Mouse (Mus musculus) adrenal gland, postnatal 25 days (tissue): ENCODE measurements around the gene Tbata. TPM values are rescaled to one million over a fixed set of nuclear protein-coding genes. Genes with fewer than 3 reads are reported as not detected.
A peak's percentile ranks its signal among the peaks of the same experiment; 100 is the strongest.

ENCODE experiments used
- DNase-seq: peaks from one replicate; pipeline ENCODE4 v3.0.0; 2021; ENCODE audit warnings: mixed read lengths
- long read RNA-seq: library from polyadenylated mRNA; stranded (forward); transcript quantifications from one replicate; pipeline ENCODE4 v2.0.0, GENCODE M21; 2021
- total RNA-seq: library from RNA; stranded (reverse); gene quantifications from 2 replicates; pipeline ENCODE4 v1.2.3, GENCODE M21; 2021

Tbata gene
- total RNA-seq, result not detected in 2 replicates
- long read RNA-seq, result 0 reads

GRCm38 (mm10) chr10:61171654-61172053 is at the start of gene Tbata:
Gene Tbata, plus strand, starts transcription at chr10:61171954.
- no peak for DNase-seq

GRCm38 (mm10) chr10:61123276-61123913 is 48.4 kb upstream of the Tbata start:
- DNase-seq, result no peak

- DNase-seq, result no peak
Measured at GRCm38 (mm10) chr10:61124462-61124861, 47.3 kb upstream of the Tbata start.

- DNase-seq, result no peak
Measured at GRCm38 (mm10) chr10:61128701-61129365, 42.9 kb upstream of the Tbata start.

- peak; percentile 4 for DNase-seq
Measured at GRCm38 (mm10) chr10:61130959-61131358, 40.8 kb upstream of the Tbata start.

GRCm38 (mm10) chr10:61134041-61134440 is 37.7 kb upstream of the Tbata start:
- DNase-seq, result no peak

- DNase-seq, result no peak
Measured at GRCm38 (mm10) chr10:61135226-61135839, 36.4 kb upstream of the Tbata start.

- no peak for DNase-seq
Measured at GRCm38 (mm10) chr10:61137567-61137966, 34.2 kb upstream of the Tbata start.

GRCm38 (mm10) chr10:61143343-61143742 is 28.4 kb upstream of the Tbata start:
- DNase-seq, result no peak

- no peak for DNase-seq
Measured at GRCm38 (mm10) chr10:61145766-61146118, 26.0 kb upstream of the Tbata start.

GRCm38 (mm10) chr10:61146119-61146806 is 25.5 kb upstream of the Tbata start:
- peak; percentile 61 for DNase-seq

GRCm38 (mm10) chr10:61146807-61147156 is 25.0 kb upstream of the Tbata start:
- DNase-seq, result peak; percentile 31

- DNase-seq, result peak; percentile 97
Measured at GRCm38 (mm10) chr10:61147157-61148040, 24.4 kb upstream of the Tbata start, which contains the start of gene Sgpl1. Gene Sgpl1, minus strand, starts transcription at chr10:61147703.

- DNase-seq, result no peak
Measured at GRCm38 (mm10) chr10:61149476-61149875, 22.3 kb upstream of the Tbata start.

- DNase-seq, result peak; percentile 13
Measured at GRCm38 (mm10) chr10:61150616-61151015, 21.1 kb upstream of the Tbata start.

GRCm38 (mm10) chr10:61152131-61152530 is 19.6 kb upstream of the Tbata start:
- no peak for DNase-seq

- DNase-seq, result no peak
Measured at GRCm38 (mm10) chr10:61155611-61156010, 16.1 kb upstream of the Tbata start.

GRCm38 (mm10) chr10:61156453-61156852 is 15.3 kb upstream of the Tbata start:
- no peak for DNase-seq

- no peak for DNase-seq
Measured at GRCm38 (mm10) chr10:61158594-61158993, 13.2 kb upstream of the Tbata start.

GRCm38 (mm10) chr10:61160089-61160488 is 11.7 kb upstream of the Tbata start:
- no peak for DNase-seq

- DNase-seq, result peak; percentile 37
Measured at GRCm38 (mm10) chr10:61160671-61161070, 11.1 kb upstream of the Tbata start.

- peak; percentile 5 for DNase-seq
Measured at GRCm38 (mm10) chr10:61162366-61162765, 9.4 kb upstream of the Tbata start.
